Mouse (Mus musculus): ENCODE measurements around the gene Tas2r144. TPM values are rescaled to one million over a fixed set of nuclear protein-coding genes. Genes with fewer than 3 reads are reported as not detected.

Tas2r144 gene
- polyA plus RNA-seq (2015; fragmentation: Nextera tagmentation; extraction: Ambion mirVana), result not detected in 2 replicates

DNA sequence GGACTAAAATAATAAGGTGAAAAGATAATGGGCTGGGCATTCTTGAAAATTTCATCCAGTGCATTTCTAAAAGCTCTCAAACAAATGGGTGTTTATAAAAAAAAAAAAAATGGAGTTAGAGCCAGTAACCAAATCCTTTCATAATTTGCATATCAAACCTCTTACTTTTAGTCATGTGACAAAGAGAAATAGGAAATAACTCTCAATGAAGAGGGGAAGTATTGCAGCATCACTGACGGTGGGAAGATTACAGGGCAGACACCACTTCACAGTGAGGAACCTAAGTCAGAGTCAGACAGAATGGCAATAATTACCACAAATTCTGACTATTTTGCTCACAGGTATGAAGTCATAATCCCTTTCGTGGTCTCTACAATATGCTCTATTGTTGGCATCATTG, at the start of gene Tas2r144:
TSS of gene Tas2r144 (plus strand) at position 301 of the 400 bp plus-strand sequence.
- Histone ChIP-seq H3K27me3 (replicated peaks; ENCODE audit: control insufficient read depth, insufficient read depth, low read length) (no peaks in the 10 kb centered on the region), H3K9me3 (ENCODE audit: control insufficient read depth, low read length) (no peaks in the 10 kb centered on the region), H3K4me2 (ENCODE audit: low read depth, low read length) (no peak within 1 kb of the TSS), H3K4me1 (ENCODE audit: control insufficient read depth, insufficient read depth, low read length) (no peaks in the 10 kb centered on the region), H3K4me3 (ENCODE audit: low read length) (no peak within 1 kb of the TSS), H3K9ac (ENCODE audit: low read depth, low read length) (no peak within 1 kb of the TSS), H3K36me3 (ENCODE audit: control insufficient read depth, insufficient read depth, low read length) (no peaks in the 10 kb centered on the region), H3K27ac (ENCODE audit: low read length) (no peak within 1 kb of the TSS)
- ATAC-seq, result no peak
- WGBS, result 87% methylated on average over 2 of the region's 2 CpGs

GRCm38 (mm10) chr6:42182462-42182861, 32.7 kb upstream of the Tas2r144 start:
- no peaks in the 10 kb centered on the region for H3K4me1 ChIP-seq (ENCODE audit: control insufficient read depth, insufficient read depth, low read length)
- H3K36me3 ChIP-seq (ENCODE audit: control insufficient read depth, insufficient read depth, low read length), result no peaks in the 10 kb centered on the region
- H3K4me3 ChIP-seq (ENCODE audit: low read length), result no peak overlapping the region
- H3K9me3 ChIP-seq (ENCODE audit: control insufficient read depth, low read length), result no peaks in the 10 kb centered on the region
- WGBS, result 67% methylated on average over 1 of the region's 1 CpGs
- H3K4me2 ChIP-seq (ENCODE audit: low read depth, low read length), result no peak overlapping the region
- no peak overlapping the region for H3K27ac ChIP-seq (ENCODE audit: low read length)
- H3K9ac ChIP-seq (ENCODE audit: low read depth, low read length), result no peak overlapping the region
- no peaks in the 10 kb centered on the region for H3K27me3 ChIP-seq (replicated peaks; ENCODE audit: control insufficient read depth, insufficient read depth, low read length)
- no peak for ATAC-seq

DNA sequence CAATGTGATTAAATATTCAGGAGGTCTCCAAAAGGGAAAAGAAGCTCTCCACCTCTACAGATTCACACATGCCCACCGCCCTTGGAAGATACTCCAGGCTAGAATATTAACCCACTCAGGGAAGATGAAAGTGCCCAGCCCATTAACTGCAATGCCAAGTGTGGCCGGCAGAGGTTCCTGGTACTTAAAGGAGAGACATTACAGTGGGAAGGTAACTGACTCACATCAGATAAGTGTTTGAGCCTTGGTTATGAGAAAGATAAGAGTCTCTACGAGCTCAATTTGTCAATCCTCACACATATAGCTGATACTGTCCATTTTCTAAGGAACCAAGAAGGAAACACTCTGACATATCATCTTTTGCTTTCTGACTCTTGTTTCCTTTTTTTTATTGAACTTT, 28.9 kb upstream of the Tas2r144 start:
- Histone ChIP-seq H3K27ac (ENCODE audit: low read length) (no peak overlapping the region), H3K4me2 (ENCODE audit: low read depth, low read length) (no peak overlapping the region), H3K36me3 (ENCODE audit: control insufficient read depth, insufficient read depth, low read length) (no peaks in the 10 kb centered on the region), H3K27me3 (replicated peaks; ENCODE audit: control insufficient read depth, insufficient read depth, low read length) (no peaks in the 10 kb centered on the region), H3K9ac (ENCODE audit: low read depth, low read length) (no peak overlapping the region), H3K9me3 (ENCODE audit: control insufficient read depth, low read length) (no peaks in the 10 kb centered on the region), H3K4me1 (ENCODE audit: control insufficient read depth, insufficient read depth, low read length) (no peaks in the 10 kb centered on the region), H3K4me3 (ENCODE audit: low read length) (no peak overlapping the region)
- WGBS, result 41% methylated on average over 3 of the region's 3 CpGs
- no peak for ATAC-seq

- no peak overlapping the region for H3K27ac ChIP-seq (ENCODE audit: low read length)
- 30% methylated on average over 3 of the region's 3 CpGs for WGBS
- H3K9ac ChIP-seq (ENCODE audit: low read depth, low read length), result no peak overlapping the region
Observed at GRCm38 (mm10) chr6:42197710-42198109, 17.4 kb upstream of the Tas2r144 start.

DNA sequence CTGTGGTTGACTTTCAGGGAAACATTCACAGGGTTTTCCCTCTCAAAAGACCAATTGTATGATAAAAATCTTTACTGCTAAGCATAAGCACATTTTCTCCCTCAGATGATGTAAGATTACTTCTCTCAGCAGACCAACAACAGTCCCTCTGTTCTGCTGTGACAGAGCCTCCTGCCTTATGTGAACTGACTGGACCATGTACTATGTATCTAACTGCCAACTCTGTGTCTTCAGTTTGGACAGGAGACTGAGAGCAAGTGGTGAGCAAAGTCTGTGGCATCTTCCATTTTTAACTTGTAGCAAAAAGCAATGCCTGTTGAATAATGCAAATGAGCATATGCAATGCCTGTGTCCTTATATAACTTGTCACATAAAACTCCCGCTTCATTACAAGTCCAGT, 15.6 kb upstream of the Tas2r144 start:
- H3K9me3 ChIP-seq (ENCODE audit: control insufficient read depth, low read length), result no peaks in the 10 kb centered on the region
- H3K36me3 ChIP-seq (ENCODE audit: control insufficient read depth, insufficient read depth, low read length), result no peaks in the 10 kb centered on the region
- no peak overlapping the region for H3K9ac ChIP-seq (ENCODE audit: low read depth, low read length)
- ATAC-seq, result no peak
- H3K4me3 ChIP-seq (ENCODE audit: low read length), result no peak overlapping the region
- H3K27me3 ChIP-seq (replicated peaks; ENCODE audit: control insufficient read depth, insufficient read depth, low read length), result no peaks in the 10 kb centered on the region
- no peak overlapping the region for H3K27ac ChIP-seq (ENCODE audit: low read length)
- no peaks in the 10 kb centered on the region for H3K4me1 ChIP-seq (ENCODE audit: control insufficient read depth, insufficient read depth, low read length)
- 70% methylated on average over 1 of the region's 1 CpGs for WGBS
- no peak overlapping the region for H3K4me2 ChIP-seq (ENCODE audit: low read depth, low read length)

More at GRCm38 (mm10) chr6:42197710-42198109, 17.4 kb upstream of the Tas2r144 start:
- Histone ChIP-seq H3K4me1 (ENCODE audit: control insufficient read depth, insufficient read depth, low read length) (no peaks in the 10 kb centered on the region), H3K36me3 (ENCODE audit: control insufficient read depth, insufficient read depth, low read length) (no peaks in the 10 kb centered on the region), H3K4me2 (ENCODE audit: low read depth, low read length) (no peak overlapping the region), H3K4me3 (ENCODE audit: low read length) (no peak overlapping the region), H3K9me3 (ENCODE audit: control insufficient read depth, low read length) (no peaks in the 10 kb centered on the region), H3K27me3 (replicated peaks; ENCODE audit: control insufficient read depth, insufficient read depth, low read length) (no peaks in the 10 kb centered on the region)
- no peak for ATAC-seq

GRCm38 (mm10) chr6:42222286-42222685, 7.2 kb downstream of the Tas2r144 start:
- Histone ChIP-seq H3K27me3 (replicated peaks; ENCODE audit: control insufficient read depth, insufficient read depth, low read length) (no peaks in the 10 kb centered on the region), H3K9me3 (ENCODE audit: control insufficient read depth, low read length) (no peaks in the 10 kb centered on the region), H3K36me3 (ENCODE audit: control insufficient read depth, insufficient read depth, low read length) (no peaks in the 10 kb centered on the region), H3K4me2 (ENCODE audit: low read depth, low read length) (no peak overlapping the region), H3K27ac (ENCODE audit: low read length) (no peak overlapping the region), H3K9ac (ENCODE audit: low read depth, low read length) (no peak overlapping the region), H3K4me1 (ENCODE audit: control insufficient read depth, insufficient read depth, low read length) (no peaks in the 10 kb centered on the region), H3K4me3 (ENCODE audit: low read length) (no peak overlapping the region)
- ATAC-seq, result no peak
- 59% methylated on average over 3 of the region's 3 CpGs for WGBS

DNA sequence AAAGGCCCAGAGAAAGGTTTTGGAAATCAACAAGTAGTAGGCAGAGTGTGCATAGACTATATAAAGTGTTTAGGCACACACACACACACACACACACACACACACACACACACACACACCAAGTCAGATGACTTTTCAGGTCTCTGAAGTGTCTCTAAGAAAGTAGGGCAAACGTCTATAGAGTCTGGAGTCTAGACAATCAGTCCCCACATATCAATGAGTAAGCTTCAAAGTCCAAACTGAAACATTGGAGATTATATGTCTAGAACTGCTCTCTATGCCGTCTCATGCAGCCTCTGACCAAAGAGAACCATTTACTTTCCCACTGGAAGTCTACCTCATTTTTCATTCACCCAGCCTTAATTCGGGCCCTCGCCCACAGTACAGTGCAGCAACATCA, 9.9 kb downstream of the Tas2r144 start:
- no peaks in the 10 kb centered on the region for H3K27me3 ChIP-seq (replicated peaks; ENCODE audit: control insufficient read depth, insufficient read depth, low read length)
- H3K9me3 ChIP-seq (ENCODE audit: control insufficient read depth, low read length), result no peaks in the 10 kb centered on the region
- H3K4me1 ChIP-seq (ENCODE audit: control insufficient read depth, insufficient read depth, low read length), result no peaks in the 10 kb centered on the region
- H3K4me3 ChIP-seq (ENCODE audit: low read length), result no peak overlapping the region
- no peaks in the 10 kb centered on the region for H3K36me3 ChIP-seq (ENCODE audit: control insufficient read depth, insufficient read depth, low read length)
- H3K27ac ChIP-seq (ENCODE audit: low read length), result no peak overlapping the region
- H3K9ac ChIP-seq (ENCODE audit: low read depth, low read length), result no peak overlapping the region
- peak; percentile 48 for ATAC-seq
- 61% methylated on average over 4 of the region's 4 CpGs for WGBS
- no peak overlapping the region for H3K4me2 ChIP-seq (ENCODE audit: low read depth, low read length)

GRCm38 (mm10) chr6:42227240-42228101, 12.3 kb downstream of the Tas2r144 start:
- H3K4me1 ChIP-seq (ENCODE audit: control insufficient read depth, insufficient read depth, low read length), result no peaks in the 10 kb centered on the region
- H3K9me3 ChIP-seq (ENCODE audit: control insufficient read depth, low read length), result no peaks in the 10 kb centered on the region
- 26% methylated on average over 17 of the region's 17 CpGs for WGBS
- no peak overlapping the region for H3K4me3 ChIP-seq (ENCODE audit: low read length)
- H3K4me2 ChIP-seq (ENCODE audit: low read depth, low read length), result no peak overlapping the region
- ATAC-seq, result peak; percentile 62
- H3K27me3 ChIP-seq (replicated peaks; ENCODE audit: control insufficient read depth, insufficient read depth, low read length), result no peaks in the 10 kb centered on the region
- H3K27ac ChIP-seq (ENCODE audit: low read length), result 0 out of 2 replicates have a peak overlapping the region, but pooled peaks have one; percentile 7
- no peak overlapping the region for H3K9ac ChIP-seq (ENCODE audit: low read depth, low read length)
- no peaks in the 10 kb centered on the region for H3K36me3 ChIP-seq (ENCODE audit: control insufficient read depth, insufficient read depth, low read length)

DNA sequence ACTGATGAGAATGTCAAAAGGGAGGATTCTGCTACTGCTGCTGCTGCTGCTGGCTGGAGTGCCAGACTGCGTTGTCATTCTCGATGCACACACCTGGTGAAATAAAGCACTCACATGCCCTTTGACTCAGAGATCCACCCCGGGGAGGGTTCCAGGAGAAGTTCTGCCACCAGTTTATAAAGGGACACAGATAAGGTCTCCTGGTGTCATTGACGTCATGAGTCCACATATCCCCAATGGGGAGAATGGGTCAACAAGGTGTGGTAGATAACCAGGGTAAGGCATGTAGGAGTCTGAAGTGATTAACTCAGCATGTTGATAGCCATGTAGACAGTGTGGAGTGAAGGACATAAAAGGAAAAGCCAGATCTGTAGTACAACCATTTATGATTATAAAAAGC, 14.5 kb downstream of the Tas2r144 start:
- no peak overlapping the region for H3K4me2 ChIP-seq (ENCODE audit: low read depth, low read length)
- H3K4me3 ChIP-seq (ENCODE audit: low read length), result no peak overlapping the region
- peak; percentile 91 for ATAC-seq
- no peaks in the 10 kb centered on the region for H3K4me1 ChIP-seq (ENCODE audit: control insufficient read depth, insufficient read depth, low read length)
- H3K27me3 ChIP-seq (replicated peaks; ENCODE audit: control insufficient read depth, insufficient read depth, low read length), result no peaks in the 10 kb centered on the region
- no peaks in the 10 kb centered on the region for H3K9me3 ChIP-seq (ENCODE audit: control insufficient read depth, low read length)
- no peak overlapping the region for H3K27ac ChIP-seq (ENCODE audit: low read length)
- H3K9ac ChIP-seq (ENCODE audit: low read depth, low read length), result no peak overlapping the region
- 62% methylated on average over 4 of the region's 4 CpGs for WGBS
- H3K36me3 ChIP-seq (ENCODE audit: control insufficient read depth, insufficient read depth, low read length), result no peaks in the 10 kb centered on the region

Data from intestine, embryonic 16.5 days (tissue).